Mouse (Mus musculus) liver, adult 2 months (tissue): ENCODE measurements at regions not wholly inside any gene's neighbourhood (a gene's known extent, or its start where the extent isn't known, plus 50 kb on each side); places are given as distances from the start of the nearest gene placed in this dataset.

ENCODE experiments used
- DNase-seq: peaks from one replicate; pipeline ENCODE4 v3.0.0-alpha.2; 2011; ENCODE audit warnings: low read depth, low spot score; ENCODE audit errors: extremely low read depth
- H3K27ac ChIP-seq: fragments of 200-500 bp; replicated peaks from 2 replicates; pipeline ENCODE4 v1.5.1; 2012; ENCODE audit warnings: low read depth, mild to moderate bottlenecking, control low read depth, inconsistent platforms, low read length; ENCODE audit not compliant: insufficient read depth
- H3K27me3 ChIP-seq: fragments of 200-500 bp; 2 replicates; pipeline ENCODE4 v1.6.1; 2012; ENCODE audit warnings: mild to moderate bottlenecking, moderate library complexity, low read length, inconsistent platforms; ENCODE audit not compliant: control insufficient read depth, insufficient read depth
- H3K36me3 ChIP-seq: fragments of 200-500 bp; 2 replicates; pipeline ENCODE4 v1.6.1; 2012; ENCODE audit warnings: low read length, inconsistent platforms; ENCODE audit not compliant: control insufficient read depth, insufficient read depth
- H3K4me1 ChIP-seq: fragments of 200-500 bp; 2 replicates; pipeline ENCODE4 v1.6.1; 2011; ENCODE audit warnings: low read length; ENCODE audit not compliant: control insufficient read depth, insufficient read depth
- H3K4me3 ChIP-seq: fragments of 200-500 bp; 2 replicates; pipeline ENCODE4 v1.5.1; 2011; ENCODE audit warnings: low read depth, mild to moderate bottlenecking, control low read depth, low read length, moderate library complexity; ENCODE audit not compliant: insufficient read depth
- H3K79me2 ChIP-seq: fragments of 200-500 bp; 2 replicates; pipeline ENCODE4 v1.6.1; 2012; ENCODE audit warnings: inconsistent platforms, mild to moderate bottlenecking, low read length, moderate library complexity; ENCODE audit not compliant: control insufficient read depth, insufficient read depth
- H3K9ac ChIP-seq: fragments of 200-500 bp; 2 replicates; pipeline ENCODE4 v1.6.1; 2012; ENCODE audit warnings: low read depth, mild to moderate bottlenecking, control low read depth, inconsistent platforms, low read length
- CTCF ChIP-seq: fragments of 200-500 bp; IDR thresholded peaks from 2 replicates; pipeline ENCODE4 v1.5.1; 2011; ENCODE audit warnings: low read depth, low read length, control low read depth
- POLR2A ChIP-seq: fragments of 200-500 bp; IDR thresholded peaks from 2 replicates; pipeline ENCODE4 v1.6.1; 2011; ENCODE audit warnings: low read length, control low read depth; ENCODE audit not compliant: insufficient read depth; ENCODE audit errors: extremely low read depth
- WGBS: fragments of 180-500 bp; shearing (Covaris S2); methylation state at CpG from one replicate; pipeline ENCODE4 v1.1.7; 2018; 5-methylcytosine and 5-hydroxymethylcytosine counted together

- no peak for DNase-seq
- H3K27me3 ChIP-seq = no peaks in the 10 kb centered on the region
Observed at GRCm38 (mm10) chr5:119143411-119143810, 527.1 kb upstream of the Tbx3 start.

GRCm38 (mm10) chr5:119149389-119150185, 520.9 kb upstream of the Tbx3 start:
- no peak overlapping the region for H3K9ac ChIP-seq
- 89% methylated on average over 25 of the region's 25 CpGs for WGBS
- no peak for DNase-seq
- H3K4me3 ChIP-seq = no peak overlapping the region
- H3K36me3 ChIP-seq = no peaks in the 10 kb centered on the region
- H3K27me3 ChIP-seq = no peaks in the 10 kb centered on the region
- H3K4me1 ChIP-seq = no peaks in the 10 kb centered on the region
- H3K27ac ChIP-seq = no peak overlapping the region
- no peak for TF ChIP-seq CTCF
- H3K79me2 ChIP-seq = no peaks in the 10 kb centered on the region

More at GRCm38 (mm10) chr5:119143411-119143810, 527.1 kb upstream of the Tbx3 start:
- 66% methylated on average over 8 of the region's 8 CpGs for WGBS
- H3K36me3 ChIP-seq = no peaks in the 10 kb centered on the region
- no peak overlapping the region for H3K27ac ChIP-seq
- no peak overlapping the region for H3K4me3 ChIP-seq
- TF ChIP-seq POLR2A (no peak), CTCF (no peak)
- no peaks in the 10 kb centered on the region for H3K79me2 ChIP-seq
- H3K9ac ChIP-seq = no peak overlapping the region
- H3K4me1 ChIP-seq = no peaks in the 10 kb centered on the region

- Histone ChIP-seq H3K27me3 (no peaks in the 10 kb centered on the region), H3K36me3 (no peaks in the 10 kb centered on the region), H3K4me3 (no peak overlapping the region), H3K27ac (no peak overlapping the region), H3K79me2 (no peaks in the 10 kb centered on the region), H3K9ac (no peak overlapping the region), H3K4me1 (no peaks in the 10 kb centered on the region)
- DNase-seq = no peak
- WGBS = 89% methylated on average over 5 of the region's 5 CpGs
- no peak for TF ChIP-seq CTCF
- no peak for TF ChIP-seq POLR2A
Observed at GRCm38 (mm10) chr5:119153086-119153485, 517.4 kb upstream of the Tbx3 start.

- no peak overlapping the region for H3K27ac ChIP-seq
Observed at GRCm38 (mm10) chr5:119156638-119157037, 513.8 kb upstream of the Tbx3 start.

GRCm38 (mm10) chr5:119158171-119158570, 512.3 kb upstream of the Tbx3 start:
- DNase-seq = no peak
- H3K4me3 ChIP-seq = no peak overlapping the region
- no peaks in the 10 kb centered on the region for H3K79me2 ChIP-seq
- no peak for TF ChIP-seq CTCF
- TF ChIP-seq POLR2A = no peak
- H3K27me3 ChIP-seq = no peaks in the 10 kb centered on the region
- no peaks in the 10 kb centered on the region for H3K36me3 ChIP-seq
- H3K9ac ChIP-seq = no peak overlapping the region
- no peak overlapping the region for H3K27ac ChIP-seq
- no peaks in the 10 kb centered on the region for H3K4me1 ChIP-seq
- 66% methylated on average over 4 of the region's 4 CpGs for WGBS

More at GRCm38 (mm10) chr5:119156638-119157037, 513.8 kb upstream of the Tbx3 start:
- H3K4me3 ChIP-seq = no peak overlapping the region
- H3K9ac ChIP-seq = no peak overlapping the region
- no peaks in the 10 kb centered on the region for H3K27me3 ChIP-seq
- H3K79me2 ChIP-seq = no peaks in the 10 kb centered on the region
- peak; percentile 70 for DNase-seq
- H3K36me3 ChIP-seq = no peaks in the 10 kb centered on the region
- no peaks in the 10 kb centered on the region for H3K4me1 ChIP-seq
- WGBS = 64% methylated on average over 6 of the region's 6 CpGs
- TF ChIP-seq CTCF = no peak
- TF ChIP-seq POLR2A = no peak

GRCm38 (mm10) chr5:119162132-119162675, 508.3 kb upstream of the Tbx3 start:
- TF ChIP-seq CTCF (no peak), POLR2A (no peak)
- no peaks in the 10 kb centered on the region for H3K79me2 ChIP-seq

More at GRCm38 (mm10) chr5:119162132-119162675, 508.3 kb upstream of the Tbx3 start:
- DNase-seq = no peak
- no peak overlapping the region for H3K27ac ChIP-seq
- no peaks in the 10 kb centered on the region for H3K36me3 ChIP-seq
- H3K4me1 ChIP-seq = no peaks in the 10 kb centered on the region
- no peak overlapping the region for H3K4me3 ChIP-seq
- 95% methylated on average over 13 of the region's 13 CpGs for WGBS
- H3K9ac ChIP-seq = no peak overlapping the region
- H3K27me3 ChIP-seq = no peaks in the 10 kb centered on the region
